Mouse (Mus musculus) MEL (cell line): ENCODE measurements around the gene Mrpl51. TPM values are rescaled to one million over a fixed set of nuclear protein-coding genes. Genes with fewer than 3 reads are reported as not detected.
A peak's percentile ranks its signal among the peaks of the same experiment; 100 is the strongest.

ENCODE experiments used
- DNase-seq: peaks from one replicate; pipeline ENCODE4 v3.0.0; 2011; ENCODE audit warnings: low read depth, low spot score
- H3K27ac ChIP-seq: 2 replicates; pipeline ENCODE4 v1.5.1; 2012; ENCODE audit warnings: low read depth, mild to moderate bottlenecking, control low read depth, low read length, moderate library complexity; ENCODE audit not compliant: control insufficient read depth
- H3K27me3 ChIP-seq, 2 experiments: fragments of 150-350 bp in 1 of 2; sonication (generic) in 1 of 2; 2 replicates each; pipeline ENCODE4 v1.6.1; 2012; ENCODE audit warnings: low read length in 2 of 2, mild to moderate bottlenecking in 2 of 2, improper control_type of control experiment in 1 of 2, moderate library complexity in 1 of 2; ENCODE audit not compliant: insufficient read depth in 2 of 2, control insufficient read depth in 1 of 2
- H3K36me3 ChIP-seq, 2 experiments: 2 replicates each; pipeline ENCODE4 v1.6.1; 2012 to 2014; ENCODE audit warnings: low read length in 2 of 2, improper control_type of control experiment in 1 of 2, inconsistent platforms in 1 of 2, mild to moderate bottlenecking in 1 of 2; ENCODE audit not compliant: insufficient read depth in 2 of 2, control insufficient read depth in 1 of 2
- H3K4me1 ChIP-seq, 2 experiments: fragments of 150-350 bp in 1 of 2; sonication (generic) in 1 of 2; 2 replicates each; pipeline ENCODE4 v1.6.1; 2012; ENCODE audit warnings: low read length in 2 of 2, improper control_type of control experiment in 1 of 2, mild to moderate bottlenecking in 1 of 2; ENCODE audit not compliant: insufficient read depth in 2 of 2, control insufficient read depth in 1 of 2
- H3K4me3 ChIP-seq, 2 experiments: fragments of 150-350 bp in 1 of 2; sonication (generic) in 1 of 2; 2 replicates each; pipeline ENCODE4 v1.5.1; 2012; ENCODE audit warnings: low read depth in 2 of 2, low read length in 2 of 2, mild to moderate bottlenecking in 2 of 2, moderate library complexity in 2 of 2, control low read depth in 1 of 2, improper control_type of control experiment in 1 of 2; ENCODE audit not compliant: control insufficient read depth in 1 of 2, insufficient read depth in 1 of 2
- H3K79me2 ChIP-seq: 2 replicates; pipeline ENCODE4 v1.6.1; 2012; ENCODE audit warnings: mild to moderate bottlenecking, low read length, moderate library complexity; ENCODE audit not compliant: control insufficient read depth, poor library complexity, insufficient read depth
- H3K9ac ChIP-seq: 2 replicates; pipeline ENCODE4 v1.6.1; 2012; ENCODE audit warnings: low read depth, mild to moderate bottlenecking, control low read depth, low read length, moderate library complexity; ENCODE audit not compliant: control insufficient read depth, poor library complexity, severe bottlenecking
- H3K9me3 ChIP-seq: fragments of 150-350 bp; sonication (generic); replicated peaks from 2 replicates; pipeline ENCODE4 v1.6.1; 2012; ENCODE audit warnings: mild to moderate bottlenecking, low read length, improper control_type of control experiment, moderate library complexity; ENCODE audit not compliant: insufficient read depth
- BHLHE40 ChIP-seq: IDR thresholded peaks from 2 replicates; pipeline ENCODE4 v1.6.1; 2012; ENCODE audit warnings: low read depth, mild to moderate bottlenecking, inconsistent platforms, low read length, improper control_type of control experiment, borderline replicate concordance
- E2F4 ChIP-seq: IDR thresholded peaks from 2 replicates; pipeline ENCODE4 v1.6.1; 2011; ENCODE audit warnings: low read depth, low read length, improper control_type of control experiment, borderline replicate concordance
- ELF1 ChIP-seq: IDR thresholded peaks from 2 replicates; pipeline ENCODE4 v1.6.1; 2014; ENCODE audit warnings: low read depth, mild to moderate bottlenecking, inconsistent platforms, low read length, improper control_type of control experiment, moderate library complexity
- EP300 ChIP-seq, 2 experiments: IDR thresholded peaks; 2 replicates each; pipeline ENCODE4 v1.6.1; 2011; ENCODE audit warnings: improper control_type of control experiment in 2 of 2, low read length in 2 of 2, low read depth in 1 of 2, mild to moderate bottlenecking in 1 of 2
- ETS1 ChIP-seq: IDR thresholded peaks from 2 replicates; pipeline ENCODE4 v1.6.1; 2012; ENCODE audit warnings: low read depth, mild to moderate bottlenecking, inconsistent platforms, low read length, improper control_type of control experiment, moderate library complexity
- GABPA ChIP-seq: IDR thresholded peaks from 2 replicates; pipeline ENCODE4 v1.6.1; 2012; ENCODE audit warnings: low read depth, mild to moderate bottlenecking, inconsistent platforms, low read length, improper control_type of control experiment, moderate library complexity
- KAT2A ChIP-seq: conservative IDR thresholded peaks from 2 replicates; pipeline ENCODE4 v1.6.1; 2012; ENCODE audit warnings: low read depth, low read length, improper control_type of control experiment, inconsistent platforms
- MAX ChIP-seq: IDR thresholded peaks from 2 replicates; pipeline ENCODE4 v1.6.1; 2011; ENCODE audit warnings: low read length, improper control_type of control experiment
- MXI1 ChIP-seq: IDR thresholded peaks from 2 replicates; pipeline ENCODE4 v1.6.1; 2011; ENCODE audit warnings: mild to moderate bottlenecking, low read depth, low read length, improper control_type of control experiment
- MYC ChIP-seq: IDR thresholded peaks from 2 replicates; pipeline ENCODE4 v1.6.1; 2011; ENCODE audit warnings: low read depth, mild to moderate bottlenecking, low read length, improper control_type of control experiment, moderate library complexity
- NRF1 ChIP-seq: IDR thresholded peaks from 2 replicates; pipeline ENCODE4 v1.6.1; 2014; ENCODE audit warnings: low read depth, mild to moderate bottlenecking, inconsistent platforms, low read length, improper control_type of control experiment, moderate library complexity; ENCODE audit not compliant: poor library complexity, insufficient read depth, severe bottlenecking
- RAD21 ChIP-seq: IDR thresholded peaks from 2 replicates; pipeline ENCODE4 v1.6.1; 2011; ENCODE audit warnings: mild to moderate bottlenecking, low read depth, low read length, improper control_type of control experiment
- TCF12 ChIP-seq: IDR thresholded peaks from 2 replicates; pipeline ENCODE4 v1.6.1; 2014; ENCODE audit warnings: low read depth, mild to moderate bottlenecking, inconsistent platforms, low read length, improper control_type of control experiment, moderate library complexity
- UBTF ChIP-seq: IDR thresholded peaks from 2 replicates; pipeline ENCODE4 v1.6.1; 2012; ENCODE audit warnings: low read depth, mild to moderate bottlenecking, inconsistent platforms, low read length, improper control_type of control experiment, moderate library complexity, borderline replicate concordance; ENCODE audit not compliant: insufficient read depth
- ZKSCAN1 ChIP-seq: IDR thresholded peaks from 2 replicates; pipeline ENCODE4 v1.6.1; 2012; ENCODE audit warnings: low read depth, mild to moderate bottlenecking, inconsistent platforms, low read length, improper control_type of control experiment, moderate library complexity
- polyA plus RNA-seq, 2 experiments: library from polyadenylated mRNA; stranded (reverse) in 1 of 2; unstranded in 1 of 2; fragments of >175 nt in 1 of 2; fragments of >200 nt in 1 of 2; gene quantifications; 2 replicates each; pipeline versions ENCODE4 v1.2.1 to v1.2.4; 2012; ENCODE audit warnings: low replicate concordance in 2 of 2, low read depth in 1 of 2; ENCODE audit not compliant: insufficient read length in 2 of 2, insufficient read depth in 1 of 2, missing spikeins in 1 of 2
- total RNA-seq: library from RNA; depleted of rRNA; stranded (reverse); fragments of 300-350 nt; gene quantifications from 2 replicates; pipeline ENCODE4 v1.2.3, GENCODE M21; 2012

The Mrpl51 gene
- total and polyA plus RNA-seq, 3 experiments = 251 to 286 TPM; not detected in 1

- Histone ChIP-seq H3K79me2 (peaks cover 51% of the 10 kb centered on the region), H3K27me3 (no peaks in the 10 kb centered on the region), H3K36me3 (peaks cover 0 to 35% of the 10 kb centered on the region in 2 experiments; a peak in 2 of 4 replicates), H3K27ac (no peak overlapping the region), H3K9me3 (no peaks in the 10 kb centered on the region), H3K4me1 (peaks cover 0 to 50% of the 10 kb centered on the region in 2 experiments), H3K4me3 (no peak overlapping the region), H3K9ac (no peak overlapping the region)
- no peak for DNase-seq
- TF ChIP-seq UBTF = no peak
- TF ChIP-seq MAX = no peak
- no peak for TF ChIP-seq NRF1
- TF ChIP-seq MXI1 = no peak
- TF ChIP-seq E2F4 = no peak
- TF ChIP-seq TCF12 = no peak
- TF ChIP-seq ELF1 = no peak
- no peak for TF ChIP-seq BHLHE40
- no peak for TF ChIP-seq MYC
- no peak for TF ChIP-seq ZKSCAN1
- TF ChIP-seq ETS1 = no peak
- TF ChIP-seq KAT2A = no peak
- no peak for TF ChIP-seq RAD21
- TF ChIP-seq EP300 (IDR thresholded peaks at IDR 0.05; ENCODE audit: low read depth in 1 of 2, low read length in 2 of 2) = no peak
Observed at GRCm38 (mm10) chr6:125156903-125157614, 34.5 kb upstream of the Mrpl51 start.

GRCm38 (mm10) chr6:125158944-125159492 is 32.6 kb upstream of the Mrpl51 start:
- no peak for DNase-seq
- no peaks in the 10 kb centered on the region for H3K9me3 ChIP-seq
- no peak overlapping the region for H3K9ac ChIP-seq
- peak overlapping the region; percentile 87 for H3K27ac ChIP-seq
- no peak for TF ChIP-seq MXI1
- no peak for TF ChIP-seq GABPA
- peaks cover 45% of the 10 kb centered on the region for H3K79me2 ChIP-seq
- peaks cover 0 to 42% of the 10 kb centered on the region in 2 experiments; a peak in 3 of 4 replicates for H3K36me3 ChIP-seq
- no peak overlapping the region for H3K4me3 ChIP-seq
- peaks cover 0 to 50% of the 10 kb centered on the region in 2 experiments for H3K4me1 ChIP-seq
- H3K27me3 ChIP-seq = no peaks in the 10 kb centered on the region
